Mouse (Mus musculus): Measurements from ENCODE around the gene Khnyn.

DNA sequence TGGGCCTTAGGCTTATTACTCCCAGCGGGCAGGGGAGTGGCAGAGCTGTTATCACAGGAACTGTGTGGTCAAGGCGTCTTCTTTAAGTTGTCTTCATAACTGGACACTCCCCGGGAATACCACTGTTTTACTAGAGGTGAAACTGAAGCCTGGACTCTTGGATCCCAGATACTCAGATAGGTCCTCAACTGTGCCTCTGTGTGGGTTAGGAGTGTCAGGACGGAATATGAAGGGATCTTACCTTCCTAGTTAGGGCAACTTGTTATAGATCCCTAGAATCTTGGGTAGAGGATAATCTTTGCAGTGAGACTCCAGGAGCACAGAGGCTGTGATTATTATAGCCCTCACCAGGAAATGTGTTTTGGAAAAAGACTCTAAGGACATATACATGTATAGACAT is 59.8 kb downstream of the Khnyn start, which contains the start of gene Cma1:
- TF ChIP-seq POLR2A (IDR thresholded peaks at IDR 0.05; ENCODE audit: borderline replicate concordance, insufficient read depth, low read length), result no peak
- no peak for TF ChIP-seq CTCF (IDR thresholded peaks at IDR 0.05; ENCODE audit: borderline replicate concordance, insufficient read depth, low read depth, low read length)
